Mouse (Mus musculus): ENCODE results near the gene Atxn1. TPM values are rescaled to one million over a fixed set of nuclear protein-coding genes. Genes with fewer than 3 reads are reported as not detected.

Atxn1 gene
- total and polyA plus RNA-seq, 3 experiments: 8.0 to 13.1 (median 9.7) TPM

- no peak overlapping the region for H3K4me2 ChIP-seq (ENCODE audit: insufficient read depth, low read depth, poor library complexity, severe bottlenecking)
- TF ChIP-seq MAFK (IDR thresholded peaks at IDR 0.05; ENCODE audit: insufficient replicate concordance, low read length) (no peak), EP300 (IDR thresholded peaks at IDR 0.05; ENCODE audit: low read length) (no peak), PAX5 (IDR thresholded peaks at IDR 0.05; ENCODE audit: low read length) (no peak), USF1 (IDR thresholded peaks at IDR 0.05; ENCODE audit: low read depth, low read length) (no peak), CHD1 (IDR thresholded peaks at IDR 0.05; ENCODE audit: low read depth, low read length) (no peak), POLR2AphosphoS2 (IDR thresholded peaks at IDR 0.05; ENCODE audit: low read depth, low read length) (no peak), NRF1 (IDR thresholded peaks at IDR 0.05; ENCODE audit: low read depth, low read length) (no peak), SMC3 (IDR thresholded peaks at IDR 0.05; ENCODE audit: low read depth, low read length) (no peak), CHD2 (IDR thresholded peaks at IDR 0.05; ENCODE audit: low read length) (no peak), MAZ (IDR thresholded peaks at IDR 0.05; ENCODE audit: low read depth, low read length) (no peak), GABPA (IDR thresholded peaks at IDR 0.05; ENCODE audit: insufficient replicate concordance, low read depth, low read length) (no peak), MAX (IDR thresholded peaks at IDR 0.05; ENCODE audit: low read length) (no peak), HCFC1 (IDR thresholded peaks at IDR 0.05; ENCODE audit: low read depth, low read length) (no peak), TBP (conservative IDR thresholded peaks at IDR 0.05; ENCODE audit: low read depth, low read length) (no peak), ZMIZ1 (IDR thresholded peaks at IDR 0.05; ENCODE audit: low read depth, low read length) (no peak)
- in situ Hi-C loops (cut with MboI; ENCODE audit: low pct_ligation_motif_present, low pct_unique_long_range_greater_than_20kb, low sequenced_read_pairs): no loop called here
Measured at GRCm38 (mm10) chr13:45820473-45821230, 144.2 kb downstream of the Atxn1 start.

DNA sequence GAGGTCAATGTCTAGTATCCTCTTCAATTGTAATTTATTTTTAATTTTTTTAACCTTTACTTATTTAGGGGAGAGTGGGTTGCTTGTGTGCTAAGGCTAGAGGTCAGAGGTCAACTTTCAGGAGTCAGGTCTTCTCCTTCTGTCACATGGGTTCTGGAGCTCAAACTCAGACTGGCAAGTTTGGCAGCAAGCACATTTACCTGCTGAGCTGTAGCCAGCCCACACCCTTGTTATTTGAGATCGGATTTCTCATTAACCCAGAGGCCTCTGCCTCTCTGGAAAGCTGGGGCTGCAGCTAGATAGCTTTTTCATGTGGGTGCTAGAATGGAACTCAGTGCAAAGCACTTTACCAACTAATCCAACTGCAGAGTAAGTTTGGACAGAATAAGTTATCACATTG, 148.1 kb downstream of the Atxn1 start:
- in situ Hi-C loops (cut with MboI; ENCODE audit: low pct_ligation_motif_present, low pct_unique_long_range_greater_than_20kb, low sequenced_read_pairs): no loop called here
- Histone ChIP-seq H3K36me3 (replicated peaks in 1 of 2; ENCODE audit: control insufficient read depth in 1 of 2, insufficient read depth in 1 of 2, low read length in 1 of 2) (peaks cover 9 to 68% of the 10 kb centered on the region in 2 experiments), H3K27ac (ENCODE audit: insufficient read depth, low read depth) (no peak overlapping the region), H3K9me3 (replicated peaks; ENCODE audit: low read length) (no peaks in the 10 kb centered on the region), H3K4me1 (ENCODE audit: control insufficient read depth in 1 of 2, insufficient read depth in 2 of 2) (peaks cover 0 to 16% of the 10 kb centered on the region in 2 experiments; a peak in 2 of 4 replicates), H3K4me2 (ENCODE audit: insufficient read depth, low read depth, poor library complexity, severe bottlenecking) (no peak overlapping the region), H3K9ac (ENCODE audit: insufficient read depth, low read depth) (no peak overlapping the region), H3K27me3 (replicated peaks) (no peaks in the 10 kb centered on the region), H3K4me3 (replicated peaks in 1 of 3; ENCODE audit: low read depth in 2 of 3, low read length in 2 of 3, poor library complexity in 1 of 3) (no peak overlapping the region), H3K79me2 (replicated peaks; ENCODE audit: control insufficient read depth, extremely low read depth, insufficient read depth, poor library complexity, severe bottlenecking) (peaks cover 7% of the 10 kb centered on the region; the same call in 1 of the 2 replicates)
- DNase-seq (ENCODE audit: extremely low read depth): no peak
- TF ChIP-seq TBP (conservative IDR thresholded peaks at IDR 0.05; ENCODE audit: low read depth, low read length) (no peak), MAZ (IDR thresholded peaks at IDR 0.05; ENCODE audit: low read depth, low read length) (no peak), ZNF384 (IDR thresholded peaks at IDR 0.05; ENCODE audit: low read depth, low read length) (no peak), HCFC1 (IDR thresholded peaks at IDR 0.05; ENCODE audit: low read depth, low read length) (no peak), CTCF (conservative IDR thresholded peaks at IDR 0.05 in 1 of 2, IDR thresholded peaks at IDR 0.05 in 1 of 2; ENCODE audit: low read depth in 2 of 2, low read length in 2 of 2) (no peak), MYC (IDR thresholded peaks at IDR 0.05; ENCODE audit: low read depth, low read length) (no peak), GABPA (IDR thresholded peaks at IDR 0.05; ENCODE audit: insufficient replicate concordance, low read depth, low read length) (no peak), MXI1 (IDR thresholded peaks at IDR 0.05; ENCODE audit: low read depth, low read length) (no peak), ZMIZ1 (IDR thresholded peaks at IDR 0.05; ENCODE audit: low read depth, low read length) (no peak), KAT2A (IDR thresholded peaks at IDR 0.05; ENCODE audit: insufficient replicate concordance, low read length) (no peak), POLR2AphosphoS2 (IDR thresholded peaks at IDR 0.05; ENCODE audit: low read depth, low read length) (no peak), RAD21 (IDR thresholded peaks at IDR 0.05; ENCODE audit: low read depth, low read length) (no peak), CHD2 (IDR thresholded peaks at IDR 0.05; ENCODE audit: low read length) (no peak), BHLHE40 (IDR thresholded peaks at IDR 0.05; ENCODE audit: low read depth, low read length) (no peak), NRF1 (IDR thresholded peaks at IDR 0.05; ENCODE audit: low read depth, low read length) (no peak), CHD1 (IDR thresholded peaks at IDR 0.05; ENCODE audit: low read depth, low read length) (no peak), TCF12 (IDR thresholded peaks at IDR 0.05; ENCODE audit: low read depth, low read length) (no peak), MEF2A (IDR thresholded peaks at IDR 0.05; ENCODE audit: borderline replicate concordance, low read depth, low read length) (no peak), ZKSCAN1 (IDR thresholded peaks at IDR 0.05; ENCODE audit: borderline replicate concordance, low read depth, low read length) (no peak), JUND (conservative IDR thresholded peaks at IDR 0.05; ENCODE audit: low read depth, low read length) (no peak)
- dilution Hi-C loops (cut with MboI; ENCODE audit: extremely low pct_ligation_motif_present, extremely low pct_unique_long_range_greater_than_20kb, low sequenced_read_pairs): no loop called here

More at GRCm38 (mm10) chr13:45820473-45821230, 144.2 kb downstream of the Atxn1 start:
- no peak for DNase-seq (ENCODE audit: extremely low read depth)
- Histone ChIP-seq H3K9ac (ENCODE audit: insufficient read depth, low read depth) (no peak overlapping the region), H3K27me3 (replicated peaks) (no peaks in the 10 kb centered on the region), H3K4me3 (replicated peaks in 1 of 3; ENCODE audit: low read depth in 2 of 3, low read length in 2 of 3, poor library complexity in 1 of 3) (no peak overlapping the region), H3K4me1 (ENCODE audit: control insufficient read depth in 1 of 2, insufficient read depth in 2 of 2) (no peaks in the 10 kb centered on the region), H3K9me3 (replicated peaks; ENCODE audit: low read length) (peaks cover 2% of the 10 kb centered on the region), H3K79me2 (replicated peaks; ENCODE audit: control insufficient read depth, extremely low read depth, insufficient read depth, poor library complexity, severe bottlenecking) (peaks cover 8% of the 10 kb centered on the region; the same call in 1 of the 2 replicates), H3K36me3 (replicated peaks in 1 of 2; ENCODE audit: control insufficient read depth in 1 of 2, insufficient read depth in 1 of 2, low read length in 1 of 2) (peaks cover 30 to 75% of the 10 kb centered on the region in 2 experiments), H3K27ac (ENCODE audit: insufficient read depth, low read depth) (no peak overlapping the region)
- dilution Hi-C loops (cut with MboI; ENCODE audit: extremely low pct_ligation_motif_present, extremely low pct_unique_long_range_greater_than_20kb, low sequenced_read_pairs): no loop called here
